ENCODE assay signal across 8 mouse cellular contexts in the genomic region with DNA sequence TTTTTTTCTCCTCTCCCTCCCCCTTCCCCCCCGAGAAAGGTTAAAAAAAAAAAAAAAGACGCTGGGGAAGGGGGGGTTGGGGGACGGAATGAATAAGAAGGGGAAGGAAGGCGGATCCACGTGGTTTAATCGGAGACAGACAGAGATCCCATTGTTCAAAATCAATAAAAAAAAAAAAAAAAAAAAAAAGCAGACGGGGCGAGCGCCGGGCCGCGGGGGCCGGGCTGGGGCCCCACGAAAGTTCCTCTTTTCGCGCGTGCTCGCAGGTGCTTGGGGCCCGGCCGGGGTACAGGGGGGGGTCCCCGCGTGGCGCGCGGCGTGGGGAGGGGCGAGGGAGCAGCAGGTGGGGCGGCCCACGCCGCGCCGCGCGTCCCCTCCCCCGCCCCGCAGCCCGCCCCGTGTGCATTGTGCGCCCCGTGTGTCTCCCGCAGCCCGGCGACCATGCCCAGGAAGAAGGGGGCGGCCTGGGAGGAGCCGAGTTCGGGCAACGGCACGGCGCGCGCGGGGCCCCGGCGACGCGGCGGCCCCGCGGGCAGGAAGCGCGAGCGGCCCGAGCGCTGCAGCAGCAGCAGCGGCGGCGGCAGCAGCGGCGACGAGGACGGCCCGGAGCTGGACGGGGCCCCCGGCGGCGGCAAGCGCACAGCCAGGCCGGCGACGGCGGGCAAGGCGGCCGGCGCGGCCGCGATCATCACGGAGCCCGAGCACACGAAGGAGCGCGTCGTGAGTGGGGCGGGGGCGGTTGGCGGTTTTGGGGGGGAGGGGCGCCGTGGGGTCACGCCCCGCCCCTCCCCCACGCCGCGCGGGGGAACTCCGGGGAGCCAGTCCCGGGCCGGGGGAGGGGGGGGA. TPM values are rescaled to one million over a fixed set of nuclear protein-coding genes. Genes with fewer than 3 reads are reported as not detected.
DNase-seq lines count a peak whose midpoint lies in the region; ATAC-seq and TF ChIP-seq lines count a peak whose summit lies in the region.

No protein-coding gene starts in this region.

- WGBS in lung, adult 2 months, result 4% methylated on average over 98 of the region's 107 CpGs
- WGBS in heart, embryonic 16.5 days, result under 1% methylated on average over 56 of the region's 107 CpGs
- WGBS in limb, embryonic 14.5 days, result 0% methylated on average over 19 of the region's 107 CpGs

- peaks cover 11% of the 10 kb centered on the region for H3K4me1 ChIP-seq in lung, adult 2 months (ENCODE audit: control insufficient read depth, insufficient read depth, low read length)
- peaks cover 30% of the 10 kb centered on the region for H3K4me1 ChIP-seq in heart, embryonic 16.5 days (ENCODE audit: control insufficient read depth, insufficient read depth, low read length)
- H3K4me1 ChIP-seq in limb, embryonic 14.5 days (ENCODE audit: control insufficient read depth, insufficient read depth, low read length), result peaks cover 29% of the 10 kb centered on the region

- H3ac ChIP-seq in myocyte (ENCODE audit: control insufficient read depth, insufficient read length), result peak overlapping the region; percentile 84

- H3K9ac ChIP-seq in heart, embryonic 16.5 days (ENCODE audit: low read length), result peak overlapping the region; percentile 98
- peak overlapping the region; percentile 97 for H3K9ac ChIP-seq in limb, embryonic 14.5 days (ENCODE audit: low read depth, low read length, severe bottlenecking)

- TF ChIP-seq CTCF in lung, adult 2 months (IDR thresholded peaks at IDR 0.05; ENCODE audit: insufficient read depth, low read length), result no peak

- H3K79me2 ChIP-seq in myocyte (ENCODE audit: control insufficient read depth, insufficient read depth), result peaks cover 42% of the 10 kb centered on the region

- H3K9me3 ChIP-seq in heart, embryonic 16.5 days (replicated peaks; ENCODE audit: control insufficient read depth, low read length), result no peaks in the 10 kb centered on the region
- H3K9me3 ChIP-seq in limb, embryonic 14.5 days (ENCODE audit: control insufficient read depth, low read length), result no peaks in the 10 kb centered on the region

- H3K27ac ChIP-seq in heart, embryonic 16.5 days (ENCODE audit: low read length), result peak overlapping the region; percentile 91
- peak overlapping the region; percentile 99 for H3K27ac ChIP-seq in limb, embryonic 14.5 days (replicated peaks; ENCODE audit: low read depth, low read length)

- peak overlapping the region; percentile 69 for H3K4me3 ChIP-seq in lung, adult 2 months (replicated peaks; ENCODE audit: extremely low read depth, low read depth, low read length)
- H3K4me3 ChIP-seq in heart, embryonic 16.5 days (ENCODE audit: low read length), result peak overlapping the region; percentile 89
- H3K4me3 ChIP-seq in limb, embryonic 14.5 days (replicated peaks; ENCODE audit: low read length), result peak overlapping the region; percentile 83
- H3K4me3 ChIP-seq in myocyte, result peak overlapping the region; percentile 51

- peak overlapping the region; percentile 95 for H3K4me2 ChIP-seq in heart, embryonic 16.5 days (ENCODE audit: low read depth, low read length)
- H3K4me2 ChIP-seq in limb, embryonic 14.5 days (replicated peaks; ENCODE audit: low read depth, low read length, severe bottlenecking), result peak overlapping the region; percentile 91
- H3K4me2 ChIP-seq in myocyte (ENCODE audit: low read depth), result no peak overlapping the region

- H3K36me3 ChIP-seq in heart, embryonic 16.5 days (ENCODE audit: control insufficient read depth, insufficient read depth), result no peaks in the 10 kb centered on the region
- peaks cover 22% of the 10 kb centered on the region for H3K36me3 ChIP-seq in limb, embryonic 14.5 days (ENCODE audit: control insufficient read depth, insufficient read depth, low read length)
- H3K36me3 ChIP-seq in myocyte (ENCODE audit: control insufficient read depth, insufficient read depth), result no peaks in the 10 kb centered on the region

- ATAC-seq in heart, embryonic 16.5 days (replicated peaks; ENCODE audit: extremely low read depth, insufficient read depth, low FRiP score), result peak; percentile 5; the same call in 1 of the 2 replicates
- ATAC-seq in limb, embryonic 14.5 days (ENCODE audit: low FRiP score, low read depth), result peak; percentile 8

- no peak for TF ChIP-seq POLR2A in lung, adult 2 months (IDR thresholded peaks at IDR 0.05; ENCODE audit: borderline replicate concordance, extremely low read depth, low read depth, low read length)
- no peak for TF ChIP-seq POLR2A in limb, embryonic 14.5 days (IDR thresholded peaks at IDR 0.05; ENCODE audit: borderline replicate concordance, extremely low read depth, insufficient read depth, insufficient read length)
- peak; percentile 9 for TF ChIP-seq POLR2A in myocyte (IDR thresholded peaks at IDR 0.05; ENCODE audit: insufficient read length, low read depth)

- peak; percentile 42 for DNase-seq in lung, adult 2 months
- no peak for DNase-seq in lung, postnatal 14 days
- peak; percentile 61 for DNase-seq in brain, adult 2 months (ENCODE audit: low read depth, low spot score)
- peak; percentile 78 for DNase-seq in limb, embryonic 14.5 days (ENCODE audit: low spot score)
- peak; percentile 66 for DNase-seq in thymus, postnatal 0 days (ENCODE audit: low spot score)
- no peak for DNase-seq in layer of hippocampus, adult 9-10 months (ENCODE audit: low spot score)

- no peaks in the 10 kb centered on the region for H3K27me3 ChIP-seq in heart, embryonic 16.5 days (ENCODE audit: control insufficient read depth, insufficient read depth, low read length)
- H3K27me3 ChIP-seq in limb, embryonic 14.5 days (ENCODE audit: control insufficient read depth, insufficient read depth, low read length), result no peaks in the 10 kb centered on the region
- no peaks in the 10 kb centered on the region for H3K27me3 ChIP-seq in myocyte (ENCODE audit: control insufficient read depth, insufficient read depth, insufficient read length)

TF ChIP-seq in myocyte, 11 proteins besides CTCF, POLR2A, EP300 and RAD21:
- TF ChIP-seq USF1 (IDR thresholded peaks at IDR 0.05; ENCODE audit: low read depth) (no peak), E2F4 (IDR thresholded peaks at IDR 0.05; ENCODE audit: insufficient read depth) (no peak), SRF (IDR thresholded peaks at IDR 0.05; ENCODE audit: control insufficient read depth, insufficient read length, low read depth) (no peak), TCF3 (IDR thresholded peaks at IDR 0.05; ENCODE audit: insufficient read length, low read depth) (no peak), MYOG (IDR thresholded peaks at IDR 0.05; ENCODE audit: control insufficient read depth in 1 of 3, insufficient read depth in 1 of 3, insufficient read length in 2 of 3, low read depth in 2 of 3) (no peak), POLR2AphosphoS2 (IDR thresholded peaks at IDR 0.05; ENCODE audit: insufficient read length, low read depth) (peak; percentile 33), MAX (IDR thresholded peaks at IDR 0.05; ENCODE audit: low read depth) (no peak), CEBPB (IDR thresholded peaks at IDR 0.05; ENCODE audit: insufficient read depth, poor library complexity, severe bottlenecking) (no peak), MYOD1 (IDR thresholded peaks at IDR 0.05; ENCODE audit: control insufficient read depth in 1 of 3, insufficient read length in 2 of 3, low read depth in 2 of 3) (peak in 1 of 3 experiments; percentile 47), REST (IDR thresholded peaks at IDR 0.05; ENCODE audit: insufficient read depth, insufficient read length) (no peak), TCF12 (IDR thresholded peaks at IDR 0.05; ENCODE audit: insufficient read depth, poor library complexity, severe bottlenecking) (no peak)

RNA-seq across cellular contexts. Expression of gene Rcc2, which starts 1.6 kb away (rescaled TPM):
- 40.6 and 49.6 TPM in 2 replicates for polyA plus RNA-seq in lung, adult 2 months (2012; rRNA removed)
- 8.6 and 9.4 TPM in 2 replicates for polyA plus RNA-seq in heart, embryonic 16.5 days (2015; fragmentation: Nextera tagmentation; extraction: Ambion mirVana)
- polyA plus RNA-seq in limb, embryonic 14.5 days (2012; rRNA removed), result 119 and 145 TPM in 2 replicates
- 47.8 and 57.2 TPM in 2 replicates for polyA plus RNA-seq in limb, embryonic 14.5 days (2014; fragmentation: Nextera tagmentation; extraction: Ambion mirVana)
- polyA plus RNA-seq in myocyte (2012; fragmentation: generic; extraction: Trizol), result 167 TPM
- polyA plus RNA-seq in thymus, postnatal 0 days (2015; fragmentation: Nextera tagmentation; extraction: Ambion mirVana), result 68.4 and 77.4 TPM in 2 replicates

RNA-seq across cellular contexts. Expression of gene Arhgef10l, which starts 36.1 kb away (rescaled TPM):
- polyA plus RNA-seq in lung, adult 2 months (2012; rRNA removed), result 29.2 and 34.6 TPM in 2 replicates
- polyA plus RNA-seq in heart, embryonic 16.5 days (2015; fragmentation: Nextera tagmentation; extraction: Ambion mirVana), result 18.6 TPM in 2 replicates
- polyA plus RNA-seq in limb, embryonic 14.5 days (2012; rRNA removed), result 19.5 and 25.4 TPM in 2 replicates
- polyA plus RNA-seq in limb, embryonic 14.5 days (2014; fragmentation: Nextera tagmentation; extraction: Ambion mirVana), result 13.7 and 15.2 TPM in 2 replicates
- 34.7 TPM for polyA plus RNA-seq in myocyte (2012; fragmentation: generic; extraction: Trizol)
- polyA plus RNA-seq in thymus, postnatal 0 days (2015; fragmentation: Nextera tagmentation; extraction: Ambion mirVana), result 12.5 and 16.3 TPM in 2 replicates

RNA-seq across cellular contexts. Expression of gene Padi6, which starts 40.5 kb away (rescaled TPM):
- polyA plus RNA-seq in lung, adult 2 months (2012; rRNA removed), result not detected in 2 replicates
- 0.27 and 0.35 TPM in 2 replicates for polyA plus RNA-seq in heart, embryonic 16.5 days (2015; fragmentation: Nextera tagmentation; extraction: Ambion mirVana)
- polyA plus RNA-seq in limb, embryonic 14.5 days (2012; rRNA removed), result not detected in 2 replicates
- polyA plus RNA-seq in limb, embryonic 14.5 days (2014; fragmentation: Nextera tagmentation; extraction: Ambion mirVana), result not detected in 2 replicates
- 0.20 TPM for polyA plus RNA-seq in myocyte (2012; fragmentation: generic; extraction: Trizol)
- 0.46 and 0.77 TPM in 2 replicates for polyA plus RNA-seq in thymus, postnatal 0 days (2015; fragmentation: Nextera tagmentation; extraction: Ambion mirVana)

Comparison
In these comparisons a context has a peak if more than half of its experiments do, and no peak if none do; other contexts are left out.
1. DNase-seq: peak in lung, adult 2 months (single experiment), brain, adult 2 months (single experiment), limb, embryonic 14.5 days (single experiment) and thymus, postnatal 0 days (single experiment); none in lung, postnatal 14 days (single experiment) and layer of hippocampus, adult 9-10 months (single experiment).
2. Peak in every context shown above with its lines, with median percentiles within 50 percentile points of each other: H3K4me3 ChIP-seq.